Mouse (Mus musculus) hindbrain, embryonic 12.5 days (tissue): Measurements from ENCODE around the gene Muc1. TPM values are rescaled to one million over a fixed set of nuclear protein-coding genes. Genes with fewer than 3 reads are reported as not detected.
A peak's percentile ranks its signal among the peaks of the same experiment; 100 is the strongest.

Experiments
- ATAC-seq: fragments of 200-750 bp; cut with Nextera tagmentation; 2 replicates; pipeline ENCODE4 v1.8.0; 2017; ENCODE audit warnings: moderate TSS enrichment; ENCODE audit not compliant: low FRiP score
- H3K27ac ChIP-seq: fragments of 300-500 bp; sonication (generic); 2 replicates; pipeline ENCODE4 v1.5.1; 2016; ENCODE audit warnings: mild to moderate bottlenecking
- H3K27me3 ChIP-seq: fragments of 300-500 bp; sonication (generic); 2 replicates; pipeline ENCODE4 v1.6.1; 2016; ENCODE audit warnings: mild to moderate bottlenecking
- H3K36me3 ChIP-seq: fragments of 300-500 bp; sonication (generic); 2 replicates; pipeline ENCODE4 v1.6.1; 2016; ENCODE audit warnings: mild to moderate bottlenecking
- H3K4me1 ChIP-seq: fragments of 300-500 bp; sonication (generic); 2 replicates; pipeline ENCODE4 v1.6.1; 2016
- H3K4me2 ChIP-seq: fragments of 300-500 bp; sonication (generic); replicated peaks from 2 replicates; pipeline ENCODE4 v1.6.1; 2016; ENCODE audit warnings: mild to moderate bottlenecking
- H3K4me3 ChIP-seq: fragments of 300-500 bp; sonication (generic); 2 replicates; pipeline ENCODE4 v1.5.1; 2016; ENCODE audit warnings: mild to moderate bottlenecking
- H3K9ac ChIP-seq: fragments of 300-500 bp; sonication (generic); 2 replicates; pipeline ENCODE4 v1.6.1; 2016; ENCODE audit warnings: mild to moderate bottlenecking, moderate library complexity
- H3K9me3 ChIP-seq: fragments of 300-500 bp; sonication (generic); replicated peaks from 2 replicates; pipeline ENCODE4 v1.6.1; 2016; ENCODE audit warnings: mild to moderate bottlenecking
- WGBS: fragments of 180-500 bp; shearing (Covaris S2); methylation state at CpG from one replicate; pipeline ENCODE4 v1.1.7; 2016; 5-methylcytosine and 5-hydroxymethylcytosine counted together
- polyA plus RNA-seq: library from polyadenylated mRNA; unstranded; fragments of >200 nt; fragmentation: Nextera tagmentation; extraction: Ambion mirVana; gene quantifications from 2 replicates; pipeline ENCODE4 v1.2.1, GENCODE M21; 2016

Gene Muc1
- polyA plus RNA-seq, 1 experiment from 2014 or later, result 1.5 TPM

DNA sequence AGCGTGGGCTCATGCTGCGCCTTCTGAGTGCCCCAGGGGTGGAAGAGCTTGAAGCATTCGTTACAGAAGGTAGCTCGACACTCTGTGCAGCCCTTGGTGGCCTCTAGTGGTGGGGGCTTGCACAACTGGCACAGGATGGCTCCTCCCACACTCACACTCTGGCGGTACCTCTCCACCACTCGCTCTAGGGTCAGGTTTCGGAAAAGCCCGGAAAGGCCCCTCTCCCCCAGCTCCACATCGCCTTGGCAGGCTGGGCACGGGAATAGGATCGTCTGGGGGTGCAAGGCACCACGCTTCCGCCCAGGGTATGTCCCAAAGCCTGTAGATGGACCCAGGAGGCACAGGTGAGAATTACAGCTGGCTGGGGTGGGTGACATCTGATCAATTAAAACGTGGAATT is 14.8 kb downstream of the Muc1 start:
- WGBS, result 7% methylated on average over 14 of the region's 14 CpGs
- peaks cover 39% of the 10 kb centered on the region for H3K36me3 ChIP-seq
- H3K4me3 ChIP-seq, result peak overlapping the region; percentile 73
- ATAC-seq, result 0 out of 2 replicates have a peak, but pooled peaks have one; percentile 3
- peaks cover 41% of the 10 kb centered on the region for H3K4me1 ChIP-seq
- 0 out of 2 replicates have a peak, but pooled peaks cover 3% of the 10 kb centered on the region for H3K27me3 ChIP-seq
- H3K27ac ChIP-seq, result peak overlapping the region; percentile 91
- H3K9me3 ChIP-seq, result no peaks in the 10 kb centered on the region
- H3K4me2 ChIP-seq, result peak overlapping the region; percentile 77
- peak overlapping the region; percentile 70 for H3K9ac ChIP-seq

DNA sequence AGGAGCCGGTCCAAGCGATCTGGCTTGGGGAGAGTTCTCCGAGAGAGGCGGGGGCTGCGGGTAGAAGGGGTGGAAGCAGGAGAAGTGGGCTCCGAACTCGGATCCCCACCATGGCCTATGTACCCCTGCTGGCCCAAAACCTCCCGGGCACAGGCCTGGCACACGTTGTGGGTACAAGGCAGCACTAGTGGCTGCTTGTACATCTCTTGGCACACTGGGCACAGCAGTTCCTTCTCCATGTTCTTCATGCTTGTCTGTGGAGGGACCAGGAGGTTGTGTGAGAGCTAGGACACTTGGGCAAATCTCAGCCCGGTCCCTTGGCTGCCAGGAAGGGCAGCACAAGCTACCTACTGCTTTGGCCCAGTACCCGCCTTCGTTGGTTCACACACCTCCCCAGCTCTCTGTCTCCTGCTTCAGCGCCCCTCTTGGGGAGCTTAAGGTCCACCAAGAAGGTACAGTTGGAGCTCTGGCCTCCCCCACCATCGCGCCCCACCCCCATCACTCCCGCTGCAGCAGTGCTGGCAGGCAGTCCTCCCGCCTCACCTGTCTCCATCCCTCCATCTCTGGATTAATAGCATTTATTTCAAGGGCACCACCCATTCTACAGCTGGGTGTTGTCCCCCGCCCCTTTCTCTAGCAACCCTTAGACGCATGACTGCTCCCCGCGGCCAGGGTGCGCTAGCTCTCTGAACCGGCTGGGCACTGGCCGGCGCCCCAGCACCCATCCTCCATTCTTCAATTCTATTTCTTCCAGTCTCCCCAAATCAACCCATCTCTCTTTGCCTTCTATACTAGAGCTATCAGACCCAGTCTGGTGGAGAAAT is 15.5 kb downstream of the Muc1 start:
- Histone ChIP-seq H3K9ac (peak overlapping the region; percentile 70), H3K36me3 (peaks cover 32% of the 10 kb centered on the region), H3K27me3 (no peaks in the 10 kb centered on the region), H3K9me3 (no peaks in the 10 kb centered on the region), H3K4me3 (peak overlapping the region; percentile 73), H3K4me2 (peak overlapping the region; percentile 77), H3K27ac (peak overlapping the region; percentile 91), H3K4me1 (peaks cover 41% of the 10 kb centered on the region)
- ATAC-seq, result peak; percentile 46
- 11% methylated on average over 25 of the region's 25 CpGs for WGBS

DNA sequence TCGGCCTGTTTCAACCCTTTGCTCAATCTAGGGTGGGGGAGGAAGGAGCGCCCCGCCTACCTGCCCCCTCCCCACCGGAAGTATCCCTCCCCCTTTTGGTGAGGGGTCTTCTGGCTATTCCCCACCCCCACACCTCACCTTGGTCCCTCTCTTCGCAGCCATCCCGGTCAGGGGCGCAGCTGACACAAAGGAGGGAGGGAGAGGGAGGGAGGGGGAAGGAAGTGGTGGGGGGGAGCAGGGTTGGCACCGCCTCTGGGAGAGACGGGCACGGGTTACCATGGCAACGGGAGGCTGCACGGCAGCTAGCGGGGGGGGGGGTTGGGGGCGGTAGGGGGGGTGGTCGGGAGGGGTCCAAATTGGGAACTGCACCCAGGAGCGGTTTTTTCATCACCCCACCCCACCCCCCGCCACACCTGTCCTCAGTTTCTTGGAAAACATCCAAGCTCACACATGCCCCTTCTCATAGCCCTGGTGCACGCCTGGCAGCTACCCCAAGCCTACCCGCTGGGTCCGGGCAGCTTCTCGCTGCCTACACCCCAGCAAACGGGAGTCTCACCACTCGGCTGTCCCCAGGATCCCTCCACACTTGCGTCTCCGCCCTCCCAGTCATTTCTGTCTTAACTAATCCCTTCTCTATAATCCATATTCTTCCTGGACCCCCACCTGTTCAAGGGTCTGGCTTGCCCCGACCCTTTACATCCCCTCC is 16.3 kb downstream of the Muc1 start:
- H3K9me3 ChIP-seq, result no peaks in the 10 kb centered on the region
- peak; percentile 55 for ATAC-seq
- under 1% methylated on average over 20 of the region's 26 CpGs for WGBS
- peaks cover 41% of the 10 kb centered on the region for H3K4me1 ChIP-seq
- peak overlapping the region; percentile 73 for H3K4me3 ChIP-seq
- H3K4me2 ChIP-seq, result peak overlapping the region; percentile 77
- H3K27ac ChIP-seq, result peak overlapping the region; percentile 91
- H3K9ac ChIP-seq, result peak overlapping the region; percentile 70
- H3K27me3 ChIP-seq, result no peaks in the 10 kb centered on the region
- H3K36me3 ChIP-seq, result peaks cover 31% of the 10 kb centered on the region

DNA sequence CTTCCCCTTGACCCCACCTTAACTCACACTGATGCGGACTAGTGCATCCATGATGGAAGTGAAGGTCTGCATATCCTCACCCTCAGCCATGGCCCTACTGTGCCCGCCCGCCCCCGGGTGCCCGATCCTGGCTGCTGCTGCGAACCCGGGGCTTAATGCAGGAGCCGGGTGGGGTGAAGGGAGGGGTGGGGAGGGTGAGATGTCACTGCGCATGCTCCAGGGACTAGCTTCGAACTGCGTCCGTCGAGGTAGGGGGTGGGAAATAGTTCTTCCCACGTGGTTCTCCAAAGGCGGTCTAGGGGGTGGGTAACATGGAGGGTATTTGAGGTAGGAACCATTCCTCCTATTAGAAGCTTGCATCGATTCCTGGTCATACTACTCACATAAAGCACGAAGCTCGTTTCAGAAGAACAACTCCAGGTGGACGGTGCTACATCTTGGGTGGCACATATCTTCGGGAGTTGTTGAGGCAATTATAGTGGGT is 16.9 kb downstream of the Muc1 start, which contains the start of gene Krtcap2:
Krtcap2 (plus strand) TSS at position 279 of the 484 bp plus-strand sequence.
- Histone ChIP-seq H3K4me3 (peak within 1 kb of the TSS; percentile 73), H3K27ac (peak within 1 kb of the TSS; percentile 91), H3K9ac (peak within 1 kb of the TSS; percentile 75), H3K9me3 (no peaks in the 10 kb centered on the region), H3K36me3 (peaks cover 26% of the 10 kb centered on the region), H3K27me3 (no peaks in the 10 kb centered on the region), H3K4me2 (peak within 1 kb of the TSS; percentile 77), H3K4me1 (peaks cover 44% of the 10 kb centered on the region)
- 4% methylated on average over 20 of the region's 20 CpGs for WGBS
- peak; percentile 49 for ATAC-seq

DNA sequence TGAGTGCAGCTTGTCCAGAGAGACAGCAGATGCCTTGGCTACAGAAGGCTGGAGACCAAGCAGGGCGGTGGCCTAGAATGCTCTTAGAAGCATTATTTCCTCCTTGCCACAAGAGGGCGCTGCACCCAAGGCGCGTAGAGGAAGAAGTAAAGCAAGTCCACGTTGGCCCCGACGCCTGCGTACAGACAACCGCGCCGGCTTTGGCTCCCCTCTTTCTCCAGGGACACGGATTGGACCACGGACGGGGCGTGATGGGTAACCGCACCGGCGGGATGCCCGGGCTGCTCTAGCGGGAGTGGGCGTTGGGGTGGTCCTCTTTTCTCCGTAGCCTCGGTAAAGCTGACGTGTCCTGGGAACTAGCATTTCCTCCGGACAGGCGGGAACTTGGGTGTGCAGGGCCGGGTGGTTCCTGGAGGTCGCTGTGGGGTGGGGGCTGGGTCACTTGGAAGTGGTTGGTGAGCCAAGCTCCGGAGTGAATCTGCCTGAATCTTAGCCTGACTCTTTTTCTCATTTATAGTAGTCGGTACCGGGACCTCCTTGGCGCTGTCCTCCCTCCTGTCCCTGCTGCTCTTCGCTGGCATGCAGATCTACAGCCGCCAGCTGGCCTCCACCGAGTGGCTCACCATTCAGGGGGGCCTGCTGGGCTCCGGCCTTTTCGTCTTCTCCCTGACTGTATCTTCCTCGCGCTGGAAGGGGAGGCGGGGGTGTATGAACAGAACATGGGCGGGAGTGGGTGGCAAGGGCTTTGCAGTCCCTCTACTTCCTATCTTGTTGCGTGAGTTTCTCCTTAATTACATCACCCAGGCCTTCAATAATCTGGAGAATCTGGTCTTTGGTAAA is 17.6 kb downstream of the Muc1 start, which contains the start of gene Trim46:
Trim46 (minus strand) TSS at position 49 of the 840 bp plus-strand sequence.
- Histone ChIP-seq H3K27ac (peak within 1 kb of the TSS; percentile 91), H3K9me3 (no peaks in the 10 kb centered on the region), H3K4me3 (peak within 1 kb of the TSS; percentile 73), H3K4me1 (peaks cover 51% of the 10 kb centered on the region), H3K36me3 (peaks cover 19% of the 10 kb centered on the region), H3K27me3 (no peaks in the 10 kb centered on the region), H3K9ac (peak within 1 kb of the TSS; percentile 75), H3K4me2 (peak within 1 kb of the TSS; percentile 77)
- 1% methylated on average over 42 of the region's 42 CpGs for WGBS
- ATAC-seq, result peak; percentile 67

DNA sequence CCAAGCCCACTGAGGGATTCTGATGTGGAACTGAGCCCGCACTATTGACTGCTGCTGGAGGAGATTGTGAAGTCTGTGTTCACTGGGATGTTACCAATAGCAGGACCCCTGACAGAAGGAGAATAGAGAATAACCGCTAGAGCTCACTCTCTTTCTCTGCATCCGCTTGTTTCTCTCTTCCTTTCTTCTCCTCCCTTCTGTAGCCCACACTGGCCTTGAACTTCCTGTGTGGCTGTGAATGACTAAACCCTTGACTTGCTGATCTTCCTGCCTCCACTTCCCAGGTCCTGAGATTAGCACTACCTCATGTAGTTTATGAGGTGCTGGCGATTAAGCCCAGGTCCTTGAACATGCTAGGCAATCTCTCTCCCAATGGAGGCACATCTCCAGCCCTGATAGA is 18.6 kb downstream of the Muc1 start:
- Histone ChIP-seq H3K27ac (no peak overlapping the region), H3K9ac (peak overlapping the region; percentile 75; the same call in 1 of the 2 replicates), H3K4me1 (peaks cover 54% of the 10 kb centered on the region), H3K36me3 (peaks cover 9% of the 10 kb centered on the region), H3K4me3 (peak overlapping the region; percentile 73; the same call in 1 of the 2 replicates), H3K27me3 (peaks cover 5% of the 10 kb centered on the region; the same call in 1 of the 2 replicates), H3K9me3 (no peaks in the 10 kb centered on the region), H3K4me2 (peak overlapping the region; percentile 77)
- WGBS, result 86% methylated on average over 4 of the region's 4 CpGs
- ATAC-seq, result no peak

DNA sequence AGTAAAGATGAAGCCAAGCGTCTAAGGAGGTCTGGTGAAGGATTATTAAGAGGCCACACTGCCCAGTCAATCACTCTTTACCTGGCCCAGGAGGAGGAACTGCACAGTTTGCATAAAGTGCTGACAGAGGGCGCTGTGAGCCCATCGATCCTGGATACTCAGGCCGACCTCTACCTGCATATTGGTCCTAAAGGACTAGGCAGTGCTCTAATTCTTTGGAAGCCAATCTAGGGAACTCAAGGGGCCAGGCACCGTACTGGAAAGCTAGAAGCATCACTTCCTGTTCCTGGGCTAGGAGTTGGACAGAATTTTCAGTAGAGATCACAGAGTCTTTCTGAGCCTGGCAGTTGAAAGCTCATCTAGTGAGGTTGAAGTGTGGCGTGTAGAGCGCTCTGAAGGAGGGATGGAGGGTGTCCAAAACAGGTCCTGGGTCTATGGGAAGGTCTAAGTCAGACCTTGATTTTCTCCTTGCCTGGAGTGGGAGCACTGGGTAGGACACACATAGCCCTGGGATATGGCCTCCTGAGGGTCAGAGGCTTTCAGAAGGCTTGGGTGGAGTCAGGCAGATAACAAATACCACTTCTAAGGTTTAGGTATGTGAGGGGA is 21.7 kb downstream of the Muc1 start:
- Histone ChIP-seq H3K4me3 (no peak overlapping the region), H3K27ac (no peak overlapping the region), H3K27me3 (peaks cover 14% of the 10 kb centered on the region; the same call in 1 of the 2 replicates), H3K4me1 (peaks cover 30% of the 10 kb centered on the region), H3K9me3 (no peaks in the 10 kb centered on the region), H3K9ac (no peak overlapping the region), H3K36me3 (peaks cover 8% of the 10 kb centered on the region), H3K4me2 (no peak overlapping the region)
- ATAC-seq, result no peak
- 24% methylated on average over 7 of the region's 7 CpGs for WGBS

DNA sequence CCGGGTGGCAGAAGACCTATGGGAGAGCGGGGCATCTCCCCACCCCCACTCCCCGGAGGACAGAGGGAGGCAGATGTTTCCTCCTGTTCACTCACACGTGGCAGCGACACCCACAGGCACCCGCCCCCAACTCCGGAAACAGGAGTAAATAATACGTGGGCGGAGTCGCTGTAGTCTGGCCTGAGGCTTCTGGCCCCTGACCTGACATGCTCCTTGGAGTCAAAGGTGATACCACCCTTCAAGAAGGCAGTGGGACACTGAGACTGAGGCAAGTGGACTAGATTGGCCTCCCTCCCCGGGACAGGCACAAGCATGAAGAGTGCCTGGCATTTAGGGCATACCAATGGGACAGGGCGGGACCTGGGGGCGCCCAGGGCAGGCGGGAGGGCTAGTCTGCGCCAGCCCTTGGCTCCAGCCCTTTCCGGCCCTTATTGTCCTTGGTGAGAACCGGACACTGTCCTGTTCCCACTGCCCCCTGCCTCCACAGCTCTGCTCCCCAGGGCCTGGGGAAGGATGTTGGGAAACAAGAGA is 22.6 kb downstream of the Muc1 start:
- H3K9ac ChIP-seq, result no peak overlapping the region
- H3K27ac ChIP-seq, result no peak overlapping the region
- 4% methylated on average over 17 of the region's 17 CpGs for WGBS
- H3K4me3 ChIP-seq, result no peak overlapping the region
- ATAC-seq, result 0 out of 2 replicates have a peak, but pooled peaks have one; percentile 7
- H3K27me3 ChIP-seq, result peaks cover 14% of the 10 kb centered on the region; the same call in 1 of the 2 replicates
- no peaks in the 10 kb centered on the region for H3K9me3 ChIP-seq
- H3K36me3 ChIP-seq, result peaks cover 8% of the 10 kb centered on the region
- peak overlapping the region; percentile 18; the same call in 1 of the 2 replicates for H3K4me2 ChIP-seq
- peaks cover 24% of the 10 kb centered on the region for H3K4me1 ChIP-seq

DNA sequence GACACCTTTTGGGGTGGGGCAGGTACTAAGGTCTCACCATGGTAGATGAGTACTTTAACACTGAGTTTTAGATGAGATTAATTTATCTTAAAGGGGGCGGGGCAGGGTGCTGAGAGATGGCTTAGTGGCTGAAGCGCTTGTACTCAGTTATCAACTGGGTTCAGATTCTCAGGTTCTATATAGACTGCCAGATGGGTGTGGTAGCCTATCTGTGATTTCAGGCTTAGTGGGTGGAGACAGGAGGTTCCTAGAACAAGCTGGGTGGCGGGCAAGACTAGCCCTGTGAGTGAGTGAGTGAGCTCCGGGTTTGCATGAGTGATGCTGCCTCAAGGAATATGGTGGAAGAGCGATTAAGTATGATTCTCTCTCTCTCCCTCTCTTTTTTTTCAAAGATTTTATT is 26.1 kb downstream of the Muc1 start:
- Histone ChIP-seq H3K4me2 (no peak overlapping the region), H3K4me3 (no peak overlapping the region), H3K9ac (no peak overlapping the region), H3K27me3 (peaks cover 14% of the 10 kb centered on the region; the same call in 1 of the 2 replicates), H3K4me1 (peaks cover 13% of the 10 kb centered on the region), H3K36me3 (no peaks in the 10 kb centered on the region), H3K9me3 (no peaks in the 10 kb centered on the region), H3K27ac (no peak overlapping the region)
- no peak for ATAC-seq
- 85% methylated on average over 5 of the region's 5 CpGs for WGBS

DNA sequence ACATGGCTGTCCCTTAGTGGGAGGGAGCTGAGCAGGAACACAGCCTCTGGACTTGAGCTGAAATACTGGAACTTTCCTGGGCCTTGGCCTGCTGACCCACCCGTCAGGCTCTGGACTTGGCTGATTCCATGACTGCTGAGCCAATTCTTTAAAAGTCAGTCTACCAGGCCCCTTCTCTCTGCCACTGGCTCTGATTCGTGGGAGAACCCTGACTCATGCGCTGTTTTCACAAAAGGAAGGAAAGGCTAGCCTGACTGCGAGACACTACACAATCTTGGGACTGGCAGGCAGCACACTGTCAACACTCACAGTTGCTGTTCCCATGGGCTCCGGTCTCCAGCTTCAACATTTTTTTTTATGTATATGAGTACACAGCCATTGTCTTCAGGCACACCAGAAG is 27.3 kb downstream of the Muc1 start:
- no peak for ATAC-seq
- Histone ChIP-seq H3K4me3 (no peak overlapping the region), H3K27me3 (peaks cover 14% of the 10 kb centered on the region; the same call in 1 of the 2 replicates), H3K9ac (no peak overlapping the region), H3K9me3 (no peaks in the 10 kb centered on the region), H3K36me3 (no peaks in the 10 kb centered on the region), H3K27ac (no peak overlapping the region), H3K4me2 (no peak overlapping the region), H3K4me1 (peaks cover 6% of the 10 kb centered on the region)
- 81% methylated on average over 5 of the region's 5 CpGs for WGBS

DNA sequence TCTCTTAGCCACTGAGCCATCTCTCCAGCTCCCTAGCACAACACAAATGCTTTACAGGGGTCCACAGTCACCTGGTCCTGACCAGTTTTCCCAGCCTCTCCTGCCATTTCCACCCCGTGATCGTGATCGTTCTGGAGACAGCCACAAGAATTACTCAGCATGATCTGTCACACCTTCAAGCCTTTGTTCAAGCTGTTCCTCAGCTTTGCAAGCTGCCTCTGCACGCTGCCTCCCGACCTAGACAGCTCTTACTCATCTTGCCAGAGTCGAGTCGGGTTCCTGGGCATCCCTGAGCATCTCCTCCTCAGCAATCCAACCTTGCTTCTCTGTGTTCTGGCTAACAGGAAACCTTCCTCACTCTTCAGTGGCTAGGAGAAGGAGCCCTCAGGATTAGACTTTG is 30.2 kb downstream of the Muc1 start, which contains the start of gene Dpm3:
Dpm3 (plus strand) TSS at position 283 of the 400 bp plus-strand sequence.
- H3K9me3 ChIP-seq, result no peaks in the 10 kb centered on the region
- no peaks in the 10 kb centered on the region; the same call in 1 of the 2 replicates for H3K27me3 ChIP-seq
- ATAC-seq, result no peak
- H3K9ac ChIP-seq, result no peak within 1 kb of the TSS
- no peak within 1 kb of the TSS for H3K27ac ChIP-seq
- H3K4me2 ChIP-seq, result no peak within 1 kb of the TSS
- no peak within 1 kb of the TSS for H3K4me3 ChIP-seq
- 56% methylated on average over 7 of the region's 7 CpGs for WGBS
- no peaks in the 10 kb centered on the region for H3K36me3 ChIP-seq
- no peaks in the 10 kb centered on the region for H3K4me1 ChIP-seq
